Mouse (Mus musculus) C2C12 (cell line): ENCODE measurements around the gene Slit3. TPM values are rescaled to one million over a fixed set of nuclear protein-coding genes. Genes with fewer than 3 reads are reported as not detected.

Experiments
- H3K27me3 ChIP-seq: one replicate; pipeline ENCODE4 v1.6.1; 2011; ENCODE audit not compliant: control insufficient read depth, insufficient read depth, insufficient read length
- H3K36me3 ChIP-seq: one replicate; pipeline ENCODE4 v1.6.1; 2011; ENCODE audit not compliant: control insufficient read depth, insufficient read depth
- H3K4me3 ChIP-seq: one replicate; pipeline ENCODE4 v1.5.1; 2011; ENCODE audit warnings: mild to moderate bottlenecking, control low read depth; ENCODE audit not compliant: poor library complexity, insufficient read depth, severe bottlenecking
- H3K79me2 ChIP-seq: one replicate; pipeline ENCODE4 v1.6.1; 2011; ENCODE audit not compliant: control insufficient read depth, insufficient read depth
- H3K79me3 ChIP-seq: one replicate; pipeline ENCODE4 v1.6.1; 2011; ENCODE audit warnings: low read depth, control low read depth
- H3ac ChIP-seq: one replicate; pipeline ENCODE3; 2011; ENCODE audit warnings: low read depth; ENCODE audit not compliant: control insufficient read depth, insufficient read length
- CEBPB ChIP-seq: IDR thresholded peaks from one replicate; pipeline ENCODE4 v1.6.1; 2011; ENCODE audit warnings: low read depth, mild to moderate bottlenecking, control low read depth, moderate library complexity
- CTCF ChIP-seq: IDR thresholded peaks from one replicate; pipeline ENCODE4 v1.5.1; 2011; ENCODE audit not compliant: control insufficient read depth, insufficient read depth, insufficient read length
- FOSL1 ChIP-seq: IDR thresholded peaks from one replicate; pipeline ENCODE4 v1.8.0; 2011; ENCODE audit warnings: mild to moderate bottlenecking, low read length; ENCODE audit not compliant: poor library complexity, insufficient read depth, severe bottlenecking
- MAX ChIP-seq: IDR thresholded peaks from one replicate; pipeline ENCODE4 v1.6.1; 2011; ENCODE audit warnings: mild to moderate bottlenecking, control low read depth
- MYOD1 ChIP-seq: IDR thresholded peaks from one replicate; pipeline ENCODE4 v1.6.1; 2011; ENCODE audit warnings: low read depth; ENCODE audit not compliant: control insufficient read depth, insufficient read length
- MYOG ChIP-seq: IDR thresholded peaks from one replicate; pipeline ENCODE4 v1.6.1; 2011; ENCODE audit not compliant: control insufficient read depth, insufficient read length; ENCODE audit errors: extremely low read depth
- USF1 ChIP-seq: IDR thresholded peaks from one replicate; pipeline ENCODE4 v1.6.1; 2011; ENCODE audit warnings: low read depth, mild to moderate bottlenecking, control low read depth, moderate library complexity
- polyA plus RNA-seq: library from polyadenylated mRNA; unstranded; fragments of >200 nt; fragmentation: generic; extraction: Trizol; gene quantifications from one replicate; pipeline ENCODE4 v1.2.1, GENCODE M21; 2012; ENCODE audit warnings: missing spikeins

Gene Slit3
- polyA plus RNA-seq, 1 experiment = not detected

DNA sequence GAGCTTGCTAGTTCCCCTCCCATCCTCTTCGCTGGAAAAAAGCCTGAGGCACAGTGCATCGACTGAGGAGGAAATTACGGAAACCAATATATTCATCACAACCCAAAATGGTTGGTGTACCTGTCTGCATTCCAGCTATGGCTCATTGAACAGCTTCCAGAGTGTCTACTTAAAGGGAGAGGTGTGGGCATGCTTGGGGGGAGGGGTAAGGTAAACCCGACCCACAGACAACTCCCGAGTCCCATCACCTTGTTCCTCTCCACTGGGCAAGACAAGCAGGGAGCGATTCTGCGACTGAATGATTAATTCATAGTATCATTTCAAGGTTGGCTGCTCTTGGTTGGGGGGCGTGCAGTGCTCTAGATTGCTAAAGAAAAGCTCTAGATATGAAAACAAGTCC lies 310.1 kb downstream of the Slit3 start:
- Histone ChIP-seq H3K27me3 (no peaks in the 10 kb centered on the region), H3ac (no peak overlapping the region), H3K79me2 (no peaks in the 10 kb centered on the region), H3K4me3 (no peak overlapping the region), H3K36me3 (no peaks in the 10 kb centered on the region), H3K79me3 (no peaks in the 10 kb centered on the region)
- TF ChIP-seq MAX (no peak), CEBPB (no peak), FOSL1 (no peak), CTCF (no peak), MYOG (no peak), MYOD1 (no peak), USF1 (no peak)

DNA sequence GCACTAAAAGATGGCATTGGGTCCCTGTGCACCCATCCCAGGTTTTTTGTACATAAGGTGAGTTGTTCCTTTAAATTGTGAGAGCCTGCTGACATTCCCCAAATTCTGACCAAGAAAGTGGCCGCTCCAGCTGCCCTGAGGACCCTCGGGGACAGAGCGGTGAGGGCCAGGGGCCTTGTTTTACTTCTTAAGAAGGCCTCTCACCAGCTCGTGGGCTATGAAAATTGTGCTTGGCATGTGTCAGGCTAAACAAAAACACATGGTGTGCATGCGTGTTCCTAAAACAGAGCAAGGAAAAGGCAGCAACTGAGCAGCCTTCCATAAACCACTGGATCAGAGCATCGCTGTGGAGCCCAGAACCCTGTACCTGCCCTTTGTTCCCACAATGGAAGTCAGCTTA lies 316.5 kb downstream of the Slit3 start:
- no peak overlapping the region for H3ac ChIP-seq
- H3K79me2 ChIP-seq = no peaks in the 10 kb centered on the region
- H3K27me3 ChIP-seq = no peaks in the 10 kb centered on the region
- H3K4me3 ChIP-seq = no peak overlapping the region
- no peaks in the 10 kb centered on the region for H3K79me3 ChIP-seq
- no peaks in the 10 kb centered on the region for H3K36me3 ChIP-seq
- no peak for TF ChIP-seq USF1
- TF ChIP-seq MYOG = no peak
- no peak for TF ChIP-seq MAX
- no peak for TF ChIP-seq CEBPB
- TF ChIP-seq MYOD1 = no peak
- no peak for TF ChIP-seq CTCF
- TF ChIP-seq FOSL1 = no peak

DNA sequence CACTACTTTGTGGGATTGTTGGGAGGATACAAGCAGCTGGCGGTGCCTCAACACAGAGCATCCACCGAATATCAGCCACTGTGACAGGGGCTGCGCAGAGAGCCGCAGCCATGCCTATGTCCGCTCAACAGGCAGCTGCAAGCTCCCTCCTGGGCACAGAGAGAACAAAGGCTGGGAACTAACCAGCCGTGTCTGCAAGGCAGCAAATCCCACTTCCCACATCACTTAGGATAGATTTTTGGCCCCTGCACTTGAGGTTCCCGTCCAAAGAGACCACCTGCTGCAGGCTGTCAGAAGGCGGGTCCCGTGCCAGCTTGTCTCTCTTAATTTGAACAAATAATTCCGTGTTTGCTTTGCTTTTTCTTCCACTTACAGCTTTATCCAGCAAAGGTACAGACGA lies 319.2 kb downstream of the Slit3 start:
- no peaks in the 10 kb centered on the region for H3K79me3 ChIP-seq
- H3ac ChIP-seq = no peak overlapping the region
- no peaks in the 10 kb centered on the region for H3K27me3 ChIP-seq
- H3K79me2 ChIP-seq = no peaks in the 10 kb centered on the region
- no peak overlapping the region for H3K4me3 ChIP-seq
- H3K36me3 ChIP-seq = no peaks in the 10 kb centered on the region
- TF ChIP-seq MYOG (no peak), CTCF (no peak), CEBPB (no peak), MAX (no peak), USF1 (no peak), MYOD1 (no peak), FOSL1 (no peak)

- H3K79me2 ChIP-seq = no peaks in the 10 kb centered on the region
- no peaks in the 10 kb centered on the region for H3K27me3 ChIP-seq
- no peak overlapping the region for H3ac ChIP-seq
- no peak overlapping the region for H3K4me3 ChIP-seq
- no peaks in the 10 kb centered on the region for H3K36me3 ChIP-seq
- TF ChIP-seq MYOD1 (no peak), CTCF (no peak)
- H3K79me3 ChIP-seq = no peaks in the 10 kb centered on the region
Measured at GRCm38 (mm10) chr11:35444489-35445100, 323.6 kb downstream of the Slit3 start.

DNA sequence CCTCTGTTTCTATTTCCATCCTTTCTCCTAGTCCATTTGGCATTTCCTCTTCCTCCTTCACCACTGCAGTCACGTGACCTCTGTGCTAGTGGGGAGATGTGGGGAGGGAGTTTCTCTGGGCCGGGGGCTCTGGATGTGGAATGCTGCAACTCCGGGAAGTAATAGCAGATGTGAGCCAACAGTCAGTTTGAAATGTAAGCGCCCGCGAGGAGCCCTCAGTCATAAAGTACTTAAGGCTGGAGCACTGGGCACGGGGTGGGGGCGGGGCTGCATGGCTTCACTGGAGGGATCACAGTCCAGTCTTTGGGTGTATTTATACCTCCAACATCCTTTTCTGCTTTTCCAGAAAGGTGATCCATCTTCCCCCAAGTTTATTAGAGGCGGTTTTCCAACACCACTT lies 326.9 kb downstream of the Slit3 start:
- TF ChIP-seq MAX (no peak), USF1 (peak; percentile 45)

GRCm38 (mm10) chr11:35449199-35449598 lies 328.2 kb downstream of the Slit3 start:
- TF ChIP-seq MAX (no peak), MYOG (no peak), CTCF (no peak), FOSL1 (no peak), MYOD1 (no peak), USF1 (no peak)
- Histone ChIP-seq H3K79me2 (no peaks in the 10 kb centered on the region), H3K36me3 (no peaks in the 10 kb centered on the region), H3ac (no peak overlapping the region), H3K4me3 (no peak overlapping the region), H3K27me3 (no peaks in the 10 kb centered on the region), H3K79me3 (no peaks in the 10 kb centered on the region)

More for the DNA sequence above, 326.9 kb downstream of the Slit3 start:
- H3K4me3 ChIP-seq = no peak overlapping the region
- H3K79me2 ChIP-seq = no peaks in the 10 kb centered on the region
- no peaks in the 10 kb centered on the region for H3K36me3 ChIP-seq
- H3ac ChIP-seq = no peak overlapping the region
- no peaks in the 10 kb centered on the region for H3K79me3 ChIP-seq
- H3K27me3 ChIP-seq = no peaks in the 10 kb centered on the region
